Mouse (Mus musculus): ENCODE results near the gene Tjp3. TPM values are rescaled to one million over a fixed set of nuclear protein-coding genes. Genes with fewer than 3 reads are reported as not detected.

Tjp3 gene
- polyA plus RNA-seq, 1 experiment from 2014 or later = 3.2 TPM

GRCm38 (mm10) chr10:81285694-81286450, 5.5 kb downstream of the Tjp3 start:
- Histone ChIP-seq H3K36me3 (no peaks in the 10 kb centered on the region), H3K9ac (peak overlapping the region; percentile 51), H3K4me1 (replicated peaks) (peaks cover 21% of the 10 kb centered on the region), H3K4me3 (peak overlapping the region; percentile 55), H3K27ac (no peak overlapping the region), H3K27me3 (peaks cover 65% of the 10 kb centered on the region), H3K4me2 (peak overlapping the region; percentile 89), H3K9me3 (replicated peaks) (no peaks in the 10 kb centered on the region)
- WGBS = 2% methylated on average over 54 of the region's 54 CpGs
- ATAC-seq (replicated peaks; ENCODE audit: insufficient number of reproducible peaks, insufficient read depth, low FRiP score, low read depth) = peak; percentile 63

- Histone ChIP-seq H3K4me2 (peak overlapping the region; percentile 89), H3K4me3 (peak overlapping the region; percentile 55; the same call in 1 of the 2 replicates), H3K27ac (no peak overlapping the region), H3K27me3 (peaks cover 65% of the 10 kb centered on the region), H3K9me3 (replicated peaks) (no peaks in the 10 kb centered on the region), H3K36me3 (no peaks in the 10 kb centered on the region), H3K9ac (no peak overlapping the region), H3K4me1 (replicated peaks) (peaks cover 16% of the 10 kb centered on the region)
- WGBS = 8% methylated on average over 17 of the region's 17 CpGs
- no peak; the same call in 1 of the 2 replicates for ATAC-seq (replicated peaks; ENCODE audit: insufficient number of reproducible peaks, insufficient read depth, low FRiP score, low read depth)
Measured at GRCm38 (mm10) chr10:81284719-81285118, 6.7 kb downstream of the Tjp3 start.

- Histone ChIP-seq H3K27me3 (peaks cover 64% of the 10 kb centered on the region), H3K27ac (no peak overlapping the region), H3K4me2 (no peak overlapping the region), H3K4me1 (replicated peaks) (peaks cover 18% of the 10 kb centered on the region), H3K9ac (no peak overlapping the region), H3K9me3 (replicated peaks) (no peaks in the 10 kb centered on the region), H3K36me3 (no peaks in the 10 kb centered on the region), H3K4me3 (no peak overlapping the region)
- no peak for ATAC-seq (replicated peaks; ENCODE audit: insufficient number of reproducible peaks, insufficient read depth, low FRiP score, low read depth)
- WGBS = 50% methylated on average over 6 of the region's 6 CpGs
Measured at GRCm38 (mm10) chr10:81284189-81284588, 7.2 kb downstream of the Tjp3 start.

GRCm38 (mm10) chr10:81279496-81279895, 11.9 kb downstream of the Tjp3 start:
- no peak for ATAC-seq (replicated peaks; ENCODE audit: insufficient number of reproducible peaks, insufficient read depth, low FRiP score, low read depth)
- no peaks in the 10 kb centered on the region for H3K36me3 ChIP-seq
- H3K4me3 ChIP-seq = no peak overlapping the region
- H3K9ac ChIP-seq = no peak overlapping the region
- no peaks in the 10 kb centered on the region for H3K9me3 ChIP-seq (replicated peaks)
- 26% methylated on average over 10 of the region's 10 CpGs for WGBS
- peaks cover 7% of the 10 kb centered on the region for H3K4me1 ChIP-seq (replicated peaks)
- H3K27me3 ChIP-seq = peaks cover 60% of the 10 kb centered on the region
- H3K27ac ChIP-seq = no peak overlapping the region
- H3K4me2 ChIP-seq = no peak overlapping the region

GRCm38 (mm10) chr10:81277676-81278075, 13.7 kb downstream of the Tjp3 start:
- Histone ChIP-seq H3K4me1 (replicated peaks) (peaks cover 7% of the 10 kb centered on the region), H3K4me3 (no peak overlapping the region), H3K27me3 (peaks cover 42% of the 10 kb centered on the region), H3K9ac (no peak overlapping the region), H3K9me3 (replicated peaks) (no peaks in the 10 kb centered on the region), H3K36me3 (peaks cover 12% of the 10 kb centered on the region), H3K4me2 (no peak overlapping the region), H3K27ac (no peak overlapping the region)
- 67% methylated on average over 22 of the region's 22 CpGs for WGBS
- ATAC-seq (replicated peaks; ENCODE audit: insufficient number of reproducible peaks, insufficient read depth, low FRiP score, low read depth) = no peak

- WGBS = 91% methylated on average over 19 of the region's 19 CpGs
- no peak overlapping the region for H3K9ac ChIP-seq
- ATAC-seq (replicated peaks; ENCODE audit: insufficient number of reproducible peaks, insufficient read depth, low FRiP score, low read depth) = no peak
- no peaks in the 10 kb centered on the region for H3K9me3 ChIP-seq (replicated peaks)
- H3K27ac ChIP-seq = no peak overlapping the region
- H3K4me1 ChIP-seq (replicated peaks) = peaks cover 6% of the 10 kb centered on the region
- peaks cover 37% of the 10 kb centered on the region for H3K36me3 ChIP-seq
- no peak overlapping the region for H3K4me3 ChIP-seq
- H3K4me2 ChIP-seq = no peak overlapping the region
- H3K27me3 ChIP-seq = peaks cover 13% of the 10 kb centered on the region
Measured at GRCm38 (mm10) chr10:81273842-81274241, 17.5 kb downstream of the Tjp3 start.

GRCm38 (mm10) chr10:81272356-81272755, 19.0 kb downstream of the Tjp3 start:
- H3K9me3 ChIP-seq (replicated peaks) = no peaks in the 10 kb centered on the region
- no peak overlapping the region for H3K27ac ChIP-seq
- H3K4me1 ChIP-seq (replicated peaks) = peaks cover 14% of the 10 kb centered on the region
- H3K36me3 ChIP-seq = peaks cover 37% of the 10 kb centered on the region
- H3K4me2 ChIP-seq = no peak overlapping the region
- H3K9ac ChIP-seq = no peak overlapping the region
- ATAC-seq (replicated peaks; ENCODE audit: insufficient number of reproducible peaks, insufficient read depth, low FRiP score, low read depth) = no peak
- H3K4me3 ChIP-seq = no peak overlapping the region
- H3K27me3 ChIP-seq = 0 out of 2 replicates have a peak, but pooled peaks cover 3% of the 10 kb centered on the region
- WGBS = 91% methylated on average over 21 of the region's 21 CpGs

- H3K27me3 ChIP-seq = no peaks in the 10 kb centered on the region
- H3K27ac ChIP-seq = peak overlapping the region; percentile 73
- H3K4me2 ChIP-seq = peak overlapping the region; percentile 78
- ATAC-seq (replicated peaks; ENCODE audit: insufficient number of reproducible peaks, insufficient read depth, low FRiP score, low read depth) = no peak
- H3K36me3 ChIP-seq = peaks cover 41% of the 10 kb centered on the region
- whole genome bisulfite sequencing = 76% methylated on average over 16 of the region's 16 CpGs
- H3K9me3 ChIP-seq (replicated peaks) = no peaks in the 10 kb centered on the region
- H3K4me3 ChIP-seq = peak overlapping the region; percentile 78
- H3K4me1 ChIP-seq (replicated peaks) = peaks cover 24% of the 10 kb centered on the region
- peak overlapping the region; percentile 87 for H3K9ac ChIP-seq
Measured at GRCm38 (mm10) chr10:81268643-81269412, 22.6 kb downstream of the Tjp3 start.

GRCm38 (mm10) chr10:81268056-81268455, 23.3 kb downstream of the Tjp3 start:
- Histone ChIP-seq H3K27ac (peak overlapping the region; percentile 73), H3K27me3 (no peaks in the 10 kb centered on the region), H3K4me1 (replicated peaks) (peaks cover 24% of the 10 kb centered on the region), H3K4me2 (peak overlapping the region; percentile 78), H3K36me3 (peaks cover 38% of the 10 kb centered on the region), H3K4me3 (peak overlapping the region; percentile 78), H3K9me3 (replicated peaks) (no peaks in the 10 kb centered on the region), H3K9ac (peak overlapping the region; percentile 87)
- ATAC-seq (replicated peaks; ENCODE audit: insufficient number of reproducible peaks, insufficient read depth, low FRiP score, low read depth) = peak; percentile 50
- WGBS = 3% methylated on average over 23 of the region's 23 CpGs

GRCm38 (mm10) chr10:81266211-81267105, 24.9 kb downstream of the Tjp3 start, which contains the start of the genes Mrpl54 and Apba3:
TSS of gene Mrpl54 (minus strand) at chr10:81266934.
TSS of gene Apba3 (plus strand) at chr10:81266960.
- Histone ChIP-seq H3K36me3 (peaks cover 22% of the 10 kb centered on the region), H3K4me3 (peak within 1 kb of the TSS; percentile 78), H3K4me1 (replicated peaks) (peaks cover 24% of the 10 kb centered on the region), H3K4me2 (peak within 1 kb of the TSS; percentile 78), H3K27me3 (no peaks in the 10 kb centered on the region), H3K27ac (peak within 1 kb of the TSS; percentile 83), H3K9ac (peak within 1 kb of the TSS; percentile 75), H3K9me3 (replicated peaks) (no peaks in the 10 kb centered on the region)
- under 1% methylated on average over 48 of the region's 48 CpGs for WGBS
- ATAC-seq (replicated peaks; ENCODE audit: insufficient number of reproducible peaks, insufficient read depth, low FRiP score, low read depth) = peak; percentile 93

Measured in heart, embryonic 15.5 days (tissue).